Mouse (Mus musculus) cerebellum, adult 2 months (tissue): ENCODE data around the gene Wdr46.

Experiments used
- CTCF ChIP-seq: fragments of 200-500 bp; IDR thresholded peaks from 2 replicates; pipeline ENCODE4 v1.5.1; 2011; ENCODE audit warnings: low read depth, mild to moderate bottlenecking, control low read depth, low read length, moderate library complexity, borderline replicate concordance; ENCODE audit not compliant: insufficient read depth
- POLR2A ChIP-seq: fragments of 200-500 bp; IDR thresholded peaks from 2 replicates; pipeline ENCODE4 v1.6.1; 2011; ENCODE audit warnings: low read length, control low read depth, borderline replicate concordance; ENCODE audit not compliant: insufficient read depth

- TF ChIP-seq POLR2A, result no peak
- no peak for TF ChIP-seq CTCF
These were observed 39.9 kb downstream of the Wdr46 start for GRCm38 (mm10) chr17:33980181-33981035.
